Mouse (Mus musculus) kidney, adult 18-20 months (tissue): ENCODE measurements at regions not wholly inside any gene's neighbourhood (a gene's known extent, or its start where the extent isn't known, plus 50 kb on each side); places are given as distances from the start of the nearest gene placed in this dataset.

Experiments used
- DNase-seq: peaks from one replicate; pipeline ENCODE4 v3.0.0; 2021

DNA sequence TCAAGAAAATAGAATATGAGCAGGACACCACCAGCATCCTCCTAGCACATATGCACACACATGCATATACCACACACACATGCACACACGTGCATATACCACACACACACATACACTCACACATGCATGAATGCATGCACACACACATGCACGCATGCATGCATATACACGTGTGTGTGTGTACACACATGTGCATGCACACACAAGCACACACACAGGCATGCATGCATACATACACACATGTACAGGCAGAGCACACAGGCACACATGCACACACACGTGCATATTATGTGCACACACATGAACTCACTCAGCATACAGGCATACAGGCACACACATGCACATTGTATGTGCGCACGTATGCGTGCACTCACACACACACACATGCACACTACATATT lies 275.7 kb upstream of the Sash1 start:
- DNase-seq: no peak

DNA sequence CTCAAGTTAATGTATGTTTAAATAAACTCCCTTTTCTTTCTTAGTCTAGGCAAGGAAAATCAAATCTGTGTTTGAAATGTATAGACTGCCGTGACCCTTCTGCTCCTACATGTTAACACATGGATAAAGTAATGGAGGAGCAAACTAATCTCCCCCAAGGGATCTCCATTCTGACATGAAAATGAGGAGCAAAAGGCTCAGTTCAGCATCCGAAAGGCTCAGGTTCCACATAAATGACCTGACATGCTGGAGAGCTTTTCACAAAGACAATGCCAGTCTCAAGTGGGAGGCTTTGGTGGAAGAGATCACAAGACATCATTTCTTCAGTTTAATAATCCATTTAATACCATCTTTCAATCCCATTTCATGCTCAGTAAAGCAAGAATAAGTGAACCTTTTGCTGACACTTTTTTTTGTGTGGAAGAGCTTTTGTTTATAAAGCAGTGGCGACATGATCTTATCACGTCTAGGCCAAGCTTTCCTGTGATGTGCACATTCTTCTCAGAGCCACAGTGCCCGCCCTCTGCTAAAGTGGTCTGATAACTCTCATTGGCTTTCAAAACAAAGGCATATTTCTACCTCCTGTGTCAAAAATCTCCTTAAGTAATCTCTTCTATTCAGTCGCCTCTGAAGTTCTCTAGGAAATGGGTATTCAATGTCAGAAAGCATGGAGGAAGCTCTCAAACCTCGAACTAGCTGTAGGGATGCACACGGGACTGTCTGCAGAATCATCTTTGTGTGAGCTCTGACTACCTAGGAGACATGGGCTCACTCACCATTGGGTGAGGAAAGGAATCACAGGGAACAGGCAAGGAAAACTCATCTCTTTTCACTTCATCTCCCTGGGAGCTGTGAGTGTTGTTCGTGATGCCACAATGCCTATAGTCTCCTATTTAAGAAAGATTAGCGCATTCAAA lies 271.7 kb upstream of the Sash1 start:
- no peak for DNase-seq

DNA sequence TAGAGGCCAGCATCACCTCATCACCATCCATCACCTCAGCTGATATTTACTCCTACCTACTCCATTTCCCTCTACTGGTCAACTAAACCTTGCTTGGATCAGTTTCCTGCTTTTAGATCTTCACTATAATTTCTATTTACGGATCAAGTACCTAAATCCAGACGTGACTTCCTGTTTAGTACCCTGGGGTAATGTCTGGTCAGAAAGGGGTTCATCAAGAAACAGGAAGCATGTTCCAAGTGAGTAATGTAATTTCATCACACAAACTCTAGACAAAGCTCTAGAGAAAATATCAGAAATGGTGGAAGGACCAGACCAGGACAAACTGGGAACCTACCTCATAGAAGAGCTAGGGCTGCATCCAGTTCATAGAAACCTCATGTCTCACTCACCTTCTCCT lies 250.2 kb upstream of the Sash1 start:
- no peak for DNase-seq

DNA sequence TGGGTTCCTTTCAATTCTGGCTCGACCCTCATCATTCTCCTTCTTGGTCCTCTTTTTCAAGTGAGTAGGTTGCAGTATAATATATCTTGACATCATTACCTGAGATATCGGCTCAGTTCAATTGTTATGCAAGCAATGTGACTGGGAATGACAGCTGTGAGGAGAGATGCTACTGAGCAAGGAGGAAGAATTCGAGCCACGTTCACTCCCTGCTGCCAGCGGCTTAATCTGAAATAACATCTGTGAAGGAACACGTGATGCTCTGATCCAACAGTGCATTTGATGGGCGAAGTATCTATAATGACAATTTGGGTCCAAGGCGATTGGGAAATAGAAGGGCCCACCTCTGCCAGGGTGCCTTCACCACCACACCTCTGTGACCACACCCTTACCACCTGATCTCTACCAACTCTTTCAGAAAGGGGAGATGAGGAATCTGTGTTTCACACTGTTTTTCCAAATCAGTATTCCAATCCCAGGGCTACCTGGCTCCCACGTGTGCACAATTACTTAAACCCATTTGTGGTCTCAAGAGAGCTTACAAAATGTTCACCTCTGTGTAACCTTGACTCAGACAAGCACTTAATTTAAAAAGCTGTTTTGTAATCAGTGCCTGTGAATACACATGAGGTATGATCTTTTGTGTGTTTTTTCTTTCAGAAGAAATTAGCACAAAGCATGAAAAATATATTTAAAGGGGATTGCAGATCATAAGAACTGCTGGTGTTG lies 248.6 kb upstream of the Sash1 start:
- DNase-seq: no peak

DNA sequence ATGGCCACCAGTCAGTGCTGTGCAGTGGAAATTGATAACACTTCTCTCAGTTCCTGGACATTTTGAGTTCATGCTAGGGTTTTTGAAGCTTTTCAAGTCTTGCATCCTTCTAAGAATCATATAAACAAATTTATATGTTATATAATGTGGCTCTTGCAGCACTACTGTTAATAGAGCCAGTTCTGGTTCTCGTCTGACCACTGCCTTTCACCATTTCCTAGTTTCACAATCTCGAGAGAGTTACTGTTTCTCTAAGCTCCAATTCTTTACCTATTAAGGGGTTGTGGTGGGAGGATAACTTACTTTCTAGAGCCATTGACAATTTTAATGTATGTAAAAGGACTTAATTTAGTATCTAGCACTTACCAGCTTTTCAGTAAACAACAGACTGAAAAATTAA lies 244.2 kb upstream of the Sash1 start:
- no peak for DNase-seq

DNA sequence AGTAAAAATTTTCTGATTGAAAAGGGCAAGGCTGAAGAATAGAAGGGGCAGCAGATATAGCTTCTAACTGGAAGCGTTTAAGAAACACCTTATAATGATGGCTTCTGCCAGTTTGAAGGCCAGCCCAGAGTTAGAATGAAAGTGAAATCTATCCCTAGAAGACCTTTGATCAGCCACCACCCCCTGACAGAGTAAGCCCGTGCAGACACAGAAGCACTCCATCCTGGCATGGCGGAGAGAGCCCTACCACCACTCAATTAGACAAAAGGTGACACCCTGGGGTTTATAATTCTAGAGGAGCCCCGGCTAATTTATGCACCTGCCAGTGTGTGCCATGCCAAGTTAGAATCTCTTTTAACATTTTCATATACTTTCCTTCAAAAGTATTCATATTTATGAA lies 233.4 kb upstream of the Sash1 start:
- no peak for DNase-seq

DNA sequence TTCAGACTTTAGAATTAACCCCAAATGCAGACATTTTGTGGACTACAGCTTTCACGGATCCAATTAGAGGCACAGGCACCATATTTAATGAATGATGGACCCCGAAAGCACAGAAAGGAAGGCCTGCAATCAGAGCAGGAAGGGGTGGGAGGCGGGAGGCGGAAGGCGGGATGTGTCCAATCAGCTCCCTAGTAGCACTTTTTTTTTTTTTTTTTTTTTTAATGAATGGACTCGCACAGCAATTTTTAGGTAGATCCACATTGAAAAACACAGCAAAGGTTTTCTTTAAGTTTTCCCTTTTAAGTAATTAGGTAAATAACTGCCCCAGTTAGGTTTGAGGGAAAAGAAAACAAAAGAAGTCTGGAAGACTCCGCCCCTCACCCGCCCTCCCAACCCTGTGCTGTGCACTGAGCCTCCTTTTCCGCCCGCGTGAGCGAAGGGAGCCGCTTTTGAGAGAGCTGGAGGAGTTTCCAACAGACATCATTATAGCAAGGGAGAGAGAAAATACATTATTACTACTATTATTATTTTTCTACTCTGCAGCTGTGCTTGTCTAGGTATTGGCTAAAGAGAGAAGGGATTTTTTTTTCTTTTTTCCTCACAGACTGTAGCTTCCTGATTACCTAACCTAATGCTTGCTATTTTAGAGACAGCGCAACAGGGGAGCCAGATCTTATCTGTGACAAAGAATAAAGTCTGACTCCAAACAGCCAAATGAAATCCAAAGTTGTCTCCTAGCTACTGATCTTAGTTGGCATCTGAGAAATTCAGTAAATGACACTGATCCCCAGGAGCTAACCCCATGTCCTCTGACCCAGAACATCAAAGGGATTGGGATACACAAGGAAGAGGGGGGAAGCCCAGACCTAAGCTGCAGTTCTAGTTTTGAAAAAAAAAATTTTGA lies 232.0 kb upstream of the Sash1 start:
- no peak for DNase-seq

DNA sequence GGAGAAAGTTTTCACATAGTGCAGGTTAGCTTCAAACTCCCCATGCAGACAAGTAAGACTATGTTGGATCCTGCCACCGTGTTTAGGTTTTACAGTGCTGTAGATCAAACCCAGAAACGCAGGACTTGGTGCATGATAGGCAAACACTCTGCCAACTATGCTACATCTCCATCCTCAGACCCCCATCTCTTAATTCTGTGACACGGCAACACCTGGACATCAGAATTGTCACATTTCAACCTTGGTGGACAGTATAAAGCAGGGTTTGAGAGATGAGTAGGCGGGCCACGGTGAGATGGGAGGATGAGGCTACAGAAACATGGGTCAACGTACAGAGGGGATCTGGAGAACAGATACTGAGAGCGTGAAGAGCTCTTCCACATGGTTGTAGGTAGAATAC lies 231.3 kb upstream of the Sash1 start:
- DNase-seq: no peak

DNA sequence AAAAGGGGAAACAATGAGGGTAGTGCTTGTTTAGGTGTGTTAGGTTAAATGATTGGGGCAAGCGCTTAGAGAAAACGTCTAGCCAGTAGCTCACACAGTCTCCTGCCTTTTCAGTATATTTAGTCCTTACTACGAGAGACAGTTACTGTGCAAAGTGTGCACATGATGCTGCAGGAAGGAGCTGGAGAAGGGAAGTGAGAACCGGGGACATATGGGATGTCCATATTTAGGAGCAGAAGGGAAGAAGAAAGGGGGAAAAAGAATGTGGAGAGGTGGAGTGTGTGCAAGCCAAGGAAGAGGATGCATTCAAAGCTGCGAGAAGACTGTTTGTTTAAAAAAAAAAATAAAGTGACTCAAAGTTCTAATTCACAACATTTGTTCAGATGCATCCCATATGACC lies 227.8 kb upstream of the Sash1 start:
- no peak for DNase-seq

DNA sequence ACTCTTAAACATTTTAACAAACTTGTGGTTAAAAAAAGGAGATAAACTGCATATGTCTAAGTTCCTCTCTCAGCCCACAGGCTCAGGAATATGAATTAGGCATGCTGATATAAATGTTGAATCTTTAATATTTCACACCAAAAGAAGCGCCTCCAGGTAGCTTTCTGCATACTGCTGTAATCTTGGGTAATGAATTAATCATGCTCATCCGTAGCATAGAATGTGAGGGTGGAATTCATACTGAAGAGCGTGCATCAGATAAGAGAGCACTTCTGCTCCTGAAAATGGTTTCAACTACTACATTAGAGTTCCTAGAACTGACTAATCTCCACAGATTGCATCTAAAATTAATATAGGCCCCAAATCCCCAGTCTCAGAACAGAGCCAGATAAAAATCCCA lies 225.2 kb upstream of the Sash1 start:
- DNase-seq: no peak

DNA sequence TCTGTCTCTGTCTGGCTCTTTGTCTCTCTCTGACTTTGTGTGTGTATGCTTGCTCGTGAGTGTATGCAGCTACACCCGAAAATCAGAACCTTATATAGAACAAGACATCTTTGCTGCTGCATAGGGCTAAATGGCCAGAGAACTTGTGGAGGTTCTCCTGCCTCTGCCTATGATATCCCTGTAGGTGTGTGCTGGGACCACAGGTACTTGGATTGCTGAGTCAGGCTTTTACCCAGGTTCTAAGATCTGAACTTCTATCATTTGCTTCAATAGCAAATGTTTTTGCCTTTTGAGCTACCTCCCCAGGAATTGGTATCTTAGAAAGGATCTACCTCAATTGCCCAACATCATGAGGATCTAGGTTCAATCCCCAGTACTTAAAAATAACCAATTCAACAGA lies 210.3 kb upstream of the Sash1 start:
- DNase-seq: no peak

DNA sequence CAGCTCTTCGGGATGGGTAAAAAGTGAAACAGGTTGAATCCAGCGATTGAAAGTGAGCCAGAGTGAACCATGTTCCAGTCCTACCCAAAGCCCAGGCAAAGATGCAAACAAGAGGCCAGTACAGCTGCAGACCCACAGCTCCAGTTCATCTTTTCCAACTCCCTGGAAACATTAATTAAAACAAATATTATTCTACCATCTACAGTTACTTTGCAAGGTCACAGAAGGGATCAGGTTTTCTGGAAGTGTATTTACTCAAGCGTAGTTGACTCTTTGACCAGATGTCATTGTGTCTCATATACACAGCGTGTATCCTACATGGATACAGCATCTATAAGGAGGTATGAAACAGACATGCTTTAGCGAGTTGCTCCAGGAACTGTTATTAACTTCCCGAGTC lies 209.3 kb upstream of the Sash1 start:
- no peak for DNase-seq

DNA sequence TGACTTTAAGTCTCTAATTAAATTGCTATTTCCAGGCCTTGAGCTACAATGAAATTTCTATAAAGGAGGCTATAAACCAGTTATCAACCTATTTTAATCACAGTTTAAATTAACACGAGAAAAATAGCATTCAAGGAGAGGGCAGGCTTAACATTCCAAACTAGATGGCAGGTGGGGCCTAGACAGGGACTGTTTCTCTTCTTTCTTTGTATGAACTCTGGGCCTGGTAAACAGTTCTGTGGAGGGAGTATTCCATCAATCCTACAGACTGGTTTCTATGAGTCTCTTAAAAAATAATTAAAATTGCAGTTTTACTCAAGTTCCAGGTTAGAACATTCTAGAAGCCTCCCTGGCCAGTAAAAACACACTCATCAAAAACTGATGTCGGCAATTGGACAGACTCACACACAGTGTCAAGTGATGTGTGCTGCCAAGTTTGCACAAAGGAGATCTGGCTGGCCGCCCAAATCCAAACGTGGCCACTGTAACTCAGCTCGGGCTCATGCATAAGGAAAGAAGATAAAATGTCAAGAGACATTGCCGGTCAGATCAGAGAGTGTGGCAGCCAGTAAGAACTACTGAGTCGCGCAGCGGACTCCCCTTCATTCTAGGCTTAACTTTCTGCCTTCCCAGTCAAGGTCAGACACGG lies 206.5 kb upstream of the Sash1 start:
- no peak for DNase-seq

DNA sequence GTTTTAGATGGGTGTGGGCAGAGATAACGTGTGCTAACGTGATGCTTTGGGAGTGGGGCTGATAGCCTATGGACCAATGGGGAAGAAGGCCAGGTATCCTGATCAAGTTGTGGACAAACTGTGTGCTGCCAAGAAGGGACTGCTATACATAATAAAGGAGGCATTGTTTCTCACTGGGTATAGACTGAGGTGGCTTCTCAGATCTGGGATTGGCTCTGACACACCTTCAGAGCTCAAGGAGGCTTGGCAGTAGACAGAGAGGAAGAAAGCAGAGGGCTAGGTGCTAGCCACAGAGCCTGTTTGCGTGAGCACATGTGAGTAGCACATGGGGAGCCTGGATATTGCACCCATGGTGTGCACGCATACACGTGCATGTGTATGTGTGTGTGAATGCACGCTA lies 205.1 kb upstream of the Sash1 start:
- DNase-seq: no peak

DNA sequence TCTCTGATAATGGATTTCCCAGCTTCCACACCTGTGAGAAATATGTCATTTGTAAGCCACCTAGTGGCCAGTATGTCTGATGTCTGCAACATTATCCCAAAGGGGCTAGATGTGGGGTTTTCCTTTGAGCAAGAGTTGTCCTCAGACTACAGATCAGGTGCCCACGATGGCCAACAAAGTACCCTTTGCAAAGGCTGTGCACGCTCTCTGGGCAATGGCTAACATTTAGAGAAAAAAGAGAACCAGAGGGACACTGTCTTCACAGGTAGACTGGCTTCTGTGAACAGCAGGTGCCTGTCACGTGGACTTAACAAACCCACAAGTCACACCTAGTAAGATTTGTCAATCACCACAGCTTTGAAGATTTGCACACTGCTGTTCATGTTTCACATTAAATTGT lies 202.0 kb upstream of the Sash1 start:
- DNase-seq: no peak

DNA sequence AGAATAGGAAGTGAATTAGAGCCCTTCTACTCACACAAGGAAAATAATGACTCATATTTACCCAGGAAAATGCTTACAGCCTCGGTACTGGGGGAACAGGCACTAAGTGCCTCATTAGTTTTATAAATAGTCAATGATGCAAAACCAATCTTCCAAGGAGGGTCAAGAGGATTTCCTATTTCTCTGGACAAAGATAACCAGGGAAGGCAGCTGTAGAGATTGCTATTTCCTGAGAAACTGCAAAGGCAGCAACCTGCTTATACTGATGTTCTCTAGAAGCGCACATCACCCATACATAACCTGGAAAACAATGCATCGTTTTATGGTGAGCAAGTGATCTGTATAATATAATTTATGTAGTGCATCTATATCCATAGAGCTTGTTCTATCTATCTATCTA lies 201.3 kb upstream of the Sash1 start:
- no peak for DNase-seq

DNA sequence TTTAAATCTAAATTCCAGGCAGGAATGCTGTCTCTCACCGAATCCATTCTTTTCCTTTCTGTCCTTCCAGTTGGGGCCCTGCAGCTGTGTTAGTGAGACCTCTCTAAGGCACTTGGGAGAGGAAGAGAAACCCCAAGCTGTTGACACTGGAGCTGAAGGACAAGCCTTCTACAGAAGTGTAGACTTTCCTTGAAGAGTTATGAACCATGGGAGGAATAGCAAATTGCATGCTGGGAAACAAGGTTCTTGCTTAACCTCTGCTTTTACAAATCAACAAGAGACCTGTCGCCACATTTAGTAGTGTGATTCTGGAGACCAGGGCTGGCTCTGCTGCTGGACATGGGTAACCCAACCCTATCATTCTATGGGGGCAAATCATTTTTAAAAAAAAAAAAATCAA lies 200.8 kb upstream of the Sash1 start:
- no peak for DNase-seq

DNA sequence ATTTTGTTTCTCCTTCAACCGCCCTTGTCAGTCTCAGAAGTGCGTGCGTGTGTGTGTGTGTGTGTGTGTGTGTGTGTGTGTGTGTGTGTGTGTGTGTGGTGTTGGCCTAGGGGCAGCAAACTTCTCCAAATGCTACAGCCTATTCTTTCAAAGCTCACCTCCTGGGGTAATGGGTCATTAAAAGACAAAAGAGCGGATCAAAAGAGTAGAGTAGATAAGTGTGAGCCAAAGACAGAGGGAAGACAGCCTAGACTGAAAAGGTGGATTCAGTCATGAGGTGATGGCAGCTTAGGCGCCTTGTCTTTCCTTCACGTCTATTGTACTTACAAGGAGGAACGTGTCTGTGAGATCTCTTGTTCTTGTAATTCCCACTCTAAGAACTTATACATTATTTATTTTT lies 199.6 kb upstream of the Sash1 start:
- DNase-seq: no peak

DNA sequence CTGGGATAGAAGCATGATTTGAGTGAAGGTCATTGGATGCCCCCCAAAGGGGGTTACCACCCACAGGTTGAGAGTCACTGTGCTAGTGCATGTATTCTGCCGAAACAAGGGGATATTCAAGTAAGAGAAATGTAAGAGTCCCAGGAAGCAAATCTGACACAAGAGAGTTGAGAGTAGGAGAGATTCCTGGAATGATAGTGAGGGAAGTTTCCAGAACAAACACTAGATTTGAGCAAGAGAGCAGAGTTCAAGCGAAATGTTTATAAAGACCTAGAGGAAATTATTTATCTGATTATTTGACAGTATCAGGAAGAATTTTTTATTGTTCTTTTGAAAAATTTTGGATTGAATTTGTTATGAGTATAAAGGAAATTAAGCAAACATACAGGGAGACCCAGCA lies 189.0 kb upstream of the Sash1 start:
- no peak for DNase-seq

DNA sequence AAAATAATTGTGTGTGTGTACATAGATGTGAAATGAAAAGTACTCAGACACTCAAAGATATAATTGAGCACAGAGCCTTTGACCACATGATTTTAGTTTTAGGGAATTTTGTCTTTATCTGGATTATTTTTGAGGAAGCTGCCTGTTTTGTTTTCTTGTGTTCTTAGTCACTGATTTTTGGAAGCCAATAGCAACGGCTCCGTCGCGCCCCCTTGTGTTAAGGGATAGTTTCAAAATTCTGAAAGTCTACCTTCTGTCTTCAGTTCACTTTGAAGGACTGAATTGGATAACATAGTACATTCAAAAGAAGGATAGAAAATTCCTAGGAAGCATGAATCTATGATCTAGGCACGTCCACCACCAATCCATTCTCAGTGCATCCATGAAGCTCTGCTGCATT lies 185.8 kb upstream of the Sash1 start:
- peak; percentile 23 for DNase-seq

DNA sequence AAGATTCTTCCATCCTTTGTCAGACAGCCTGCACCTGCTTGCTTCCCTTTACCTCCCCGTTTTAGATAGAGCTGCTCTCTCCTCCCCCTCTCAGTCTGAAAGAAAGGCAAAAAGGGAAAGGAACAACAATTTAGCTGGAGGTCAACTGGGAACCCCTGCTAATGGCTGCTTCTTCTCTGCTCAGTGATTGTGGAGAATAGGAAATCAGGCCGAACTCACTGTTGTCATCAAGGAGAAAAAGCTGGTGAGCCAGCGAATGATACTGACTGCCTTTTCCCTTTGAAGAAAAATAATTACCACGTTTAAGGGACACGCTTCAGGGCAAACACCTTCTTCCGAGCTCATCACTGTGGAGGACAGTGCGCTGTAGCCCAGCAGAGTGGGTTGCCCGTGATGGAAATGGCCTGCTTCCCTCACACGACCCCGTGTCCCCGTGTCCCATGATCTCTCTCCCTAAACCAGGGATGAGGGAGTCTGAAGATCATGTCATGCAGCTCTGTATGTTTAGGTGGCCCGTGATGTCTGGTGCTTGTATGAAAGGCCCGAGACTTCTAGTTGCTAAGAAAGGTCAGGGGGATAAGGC lies 183.8 kb upstream of the Sash1 start:
- DNase-seq: no peak

DNA sequence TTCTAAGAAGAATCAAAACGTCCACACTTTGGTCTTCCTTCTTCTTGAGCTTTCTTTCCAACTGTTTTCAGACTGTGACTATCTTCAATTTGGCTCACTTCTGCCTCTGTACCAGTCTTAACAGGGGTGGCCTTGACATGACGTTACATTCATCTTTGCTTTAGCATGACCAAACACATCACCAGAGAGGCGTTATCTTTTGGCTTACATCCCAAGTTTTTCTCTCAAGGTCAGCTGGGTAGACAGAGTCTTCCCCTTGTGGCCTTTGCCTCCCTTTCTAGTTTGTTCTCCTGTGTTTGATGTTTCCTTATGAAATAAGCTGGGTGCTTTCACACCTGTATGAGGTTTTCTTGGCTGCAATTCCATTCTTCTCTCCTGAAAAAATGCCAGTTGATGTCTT lies 180.7 kb upstream of the Sash1 start:
- DNase-seq: no peak

DNA sequence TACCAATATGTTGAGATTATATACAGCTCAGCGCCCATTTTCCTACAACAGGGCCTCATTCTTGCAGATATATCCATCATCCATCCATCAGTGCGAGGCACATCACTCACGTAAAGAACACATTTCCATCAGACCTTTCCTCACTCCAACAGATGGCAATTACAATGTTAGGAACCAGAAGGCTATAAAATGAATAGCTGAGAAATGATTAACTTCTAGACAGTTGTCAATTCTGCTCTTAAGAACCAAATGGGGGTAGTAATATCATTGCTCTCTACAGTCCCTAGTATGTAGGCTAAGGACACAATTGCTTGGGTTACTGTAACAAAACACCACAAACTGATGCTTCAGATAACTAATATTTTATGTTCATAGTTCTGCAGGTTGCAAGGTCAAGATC lies 176.1 kb upstream of the Sash1 start:
- DNase-seq: no peak
